Mouse (Mus musculus) stomach, embryonic 15.5 days (tissue): ENCODE data around the gene Kcnq5. TPM values are rescaled to one million over a fixed set of nuclear protein-coding genes. Genes with fewer than 3 reads are reported as not detected.
"Not testable (repeated sequence)": the region's sequence is repeated elsewhere in the genome, so short reads cannot be mapped to it uniquely, and the experiment has no call there.

Source experiments
- ATAC-seq: fragments of 200-750 bp; cut with Nextera tagmentation; 2 replicates; pipeline ENCODE4 v1.8.0; 2017; ENCODE audit warnings: low read depth, moderate number of reproducible peaks, moderate TSS enrichment; ENCODE audit not compliant: insufficient read depth, low FRiP score
- H3K27ac ChIP-seq: fragments of 300-500 bp; sonication (generic); 2 replicates; pipeline ENCODE4 v1.5.1; 2015; ENCODE audit warnings: mild to moderate bottlenecking, inconsistent platforms
- H3K27me3 ChIP-seq: fragments of 300-500 bp; sonication (generic); replicated peaks from 2 replicates; pipeline ENCODE4 v1.6.1; 2015; ENCODE audit warnings: inconsistent platforms
- H3K36me3 ChIP-seq: fragments of 300-500 bp; sonication (generic); 2 replicates; pipeline ENCODE4 v1.6.1; 2015; ENCODE audit warnings: inconsistent platforms
- H3K4me1 ChIP-seq: fragments of 300-500 bp; sonication (generic); 2 replicates; pipeline ENCODE4 v1.6.1; 2015; ENCODE audit warnings: inconsistent platforms
- H3K4me2 ChIP-seq: fragments of 300-500 bp; sonication (generic); 2 replicates; pipeline ENCODE4 v1.6.1; 2015; ENCODE audit warnings: mild to moderate bottlenecking, inconsistent platforms
- H3K4me3 ChIP-seq: fragments of 300-500 bp; sonication (generic); replicated peaks from 2 replicates; pipeline ENCODE4 v1.5.1; 2015; ENCODE audit warnings: inconsistent platforms
- H3K9ac ChIP-seq: fragments of 300-500 bp; sonication (generic); 2 replicates; pipeline ENCODE4 v1.6.1; 2015; ENCODE audit warnings: inconsistent platforms
- H3K9me3 ChIP-seq: fragments of 300-500 bp; sonication (generic); 2 replicates; pipeline ENCODE4 v1.6.1; 2016; ENCODE audit warnings: inconsistent platforms
- WGBS: fragments of 180-500 bp; shearing (Covaris S2); methylation state at CpG from one replicate; pipeline ENCODE4 v1.1.7; 2015; 5-methylcytosine and 5-hydroxymethylcytosine counted together
- polyA plus RNA-seq: library from polyadenylated mRNA; unstranded; fragments of >200 nt; fragmentation: Nextera tagmentation; extraction: Ambion mirVana; gene quantifications from 2 replicates; pipeline ENCODE4 v1.2.1, GENCODE M21; 2015

Kcnq5 gene
- polyA plus RNA-seq, 1 experiment from 2014 or later: 2.3 TPM

- Histone ChIP-seq H3K36me3 (no peaks in the 10 kb centered on the region), H3K4me2 (no peak overlapping the region), H3K4me3 (no peak overlapping the region), H3K4me1 (no peaks in the 10 kb centered on the region), H3K9me3 (no peaks in the 10 kb centered on the region), H3K27ac (no peak overlapping the region), H3K27me3 (no peaks in the 10 kb centered on the region), H3K9ac (no peak overlapping the region)
- ATAC-seq: 0 out of 2 replicates have a peak, but pooled peaks have one; percentile 56
- WGBS: 48% methylated on average over 6 of the region's 6 CpGs
Measured at GRCm38 (mm10) chr1:21391138-21391671, 570.5 kb downstream of the Kcnq5 start.

GRCm38 (mm10) chr1:21383256-21383655, 578.5 kb downstream of the Kcnq5 start, which contains the start of gene Khdc1b:
Gene Khdc1b (plus strand): TSS chr1:21383556.
- WGBS: 76% methylated on average over 1 of the region's 1 CpGs
- H3K36me3 ChIP-seq: no peaks in the 10 kb centered on the region
- no peak for ATAC-seq

DNA sequence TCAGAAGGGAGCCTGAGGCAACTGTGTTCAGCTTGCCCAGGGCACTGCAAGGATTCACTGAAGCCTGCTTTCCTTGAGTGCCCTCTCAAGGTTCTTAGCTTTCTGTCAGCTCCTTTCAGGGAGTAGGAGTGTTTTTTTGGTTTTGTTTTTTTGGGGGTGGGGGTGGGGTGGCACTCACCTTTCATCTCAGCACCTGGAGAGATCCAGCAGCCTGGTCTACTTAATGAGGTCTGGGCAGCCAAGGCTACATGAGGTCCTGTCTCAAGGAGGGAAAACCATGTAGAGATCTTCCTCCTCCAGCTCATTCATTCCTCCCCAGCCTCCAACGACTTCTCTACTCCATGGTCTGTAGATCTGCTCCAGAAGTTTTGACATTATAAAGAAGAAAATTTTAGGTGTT, 593.7 kb downstream of the Kcnq5 start, which contains the start of gene Khdc1c:
Khdc1c (plus strand) TSS at position 301 of the 400 bp plus-strand sequence.
- H3K4me1 ChIP-seq, H3K36me3 ChIP-seq, H3K27ac ChIP-seq, H3K9ac ChIP-seq, H3K9me3 ChIP-seq, H3K4me3 ChIP-seq, H3K27me3 ChIP-seq, ATAC-seq, H3K4me2 ChIP-seq: not testable (repeated sequence)
- 78% methylated on average over 1 of the region's 1 CpGs for WGBS

More at GRCm38 (mm10) chr1:21383256-21383655, 578.5 kb downstream of the Kcnq5 start, which contains the start of gene Khdc1b:
- H3K9ac ChIP-seq: no peak within 1 kb of the TSS
- H3K9me3 ChIP-seq: no peaks in the 10 kb centered on the region
- no peak within 1 kb of the TSS for H3K4me2 ChIP-seq
- H3K4me1 ChIP-seq: no peaks in the 10 kb centered on the region
- no peak within 1 kb of the TSS for H3K4me3 ChIP-seq
- no peak within 1 kb of the TSS for H3K27ac ChIP-seq
- no peaks in the 10 kb centered on the region for H3K27me3 ChIP-seq

- no peaks in the 10 kb centered on the region for H3K36me3 ChIP-seq
- no peaks in the 10 kb centered on the region for H3K4me1 ChIP-seq
- WGBS: 72% methylated on average over 2 of the region's 2 CpGs
- no peak within 1 kb of the TSS for H3K4me3 ChIP-seq
- no peak within 1 kb of the TSS for H3K27ac ChIP-seq
- no peak for ATAC-seq
- no peaks in the 10 kb centered on the region for H3K9me3 ChIP-seq
- H3K27me3 ChIP-seq: no peaks in the 10 kb centered on the region
- no peak within 1 kb of the TSS for H3K4me2 ChIP-seq
- H3K9ac ChIP-seq: no peak within 1 kb of the TSS
Measured at GRCm38 (mm10) chr1:21349341-21349740, 612.4 kb downstream of the Kcnq5 start, which contains the start of gene Khdc1a. Gene Khdc1a (plus strand): TSS chr1:21349641.
